Mouse (Mus musculus): ENCODE results near the gene F2rl1.
"Not testable (repeated sequence)": the region's sequence is repeated elsewhere in the genome, so short reads cannot be mapped to it uniquely, and the experiment has no call there.

Gene F2rl1

DNA sequence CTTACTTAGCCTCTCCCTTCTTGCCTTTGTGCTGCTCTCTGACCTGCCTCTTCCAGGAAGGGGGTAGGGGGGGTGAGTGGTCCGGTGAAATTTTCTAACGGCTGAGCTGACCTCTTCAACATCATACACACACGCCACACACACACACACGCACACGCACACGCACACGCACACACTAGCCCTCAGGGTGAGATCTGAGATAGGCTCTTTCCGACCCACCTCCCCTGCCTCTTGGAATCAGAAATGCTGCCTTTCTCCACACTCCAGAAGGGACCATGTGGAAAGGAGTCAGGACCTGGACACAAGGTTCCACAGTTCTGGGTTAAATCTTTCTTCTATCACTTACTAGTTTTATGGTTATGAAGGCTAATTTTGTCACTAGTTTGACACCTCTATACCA is 8.6 kb upstream of the F2rl1 start:
- DNase-seq (ENCODE audit: low read depth, low spot score), result no peak

DNA sequence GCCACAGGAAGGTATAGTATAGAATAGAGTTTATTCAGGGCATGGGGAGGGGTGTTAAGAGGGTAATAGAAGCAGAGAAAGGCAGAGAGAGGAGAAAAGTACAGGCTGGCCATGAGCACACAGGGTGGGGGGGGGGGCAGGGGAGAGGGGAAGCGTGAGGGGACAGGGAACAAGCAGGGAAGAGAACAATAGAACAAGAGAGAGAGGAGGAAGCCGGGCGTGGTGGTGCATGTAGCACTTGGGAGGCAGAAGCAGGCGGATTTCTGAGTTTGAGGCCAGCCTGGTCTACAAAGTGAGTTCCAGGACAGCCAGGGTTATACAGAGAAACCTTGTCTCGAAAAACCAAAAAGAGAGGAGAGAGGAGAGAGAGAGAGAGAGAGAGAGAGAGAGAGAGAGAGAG is 8.1 kb upstream of the F2rl1 start:
- DNase-seq (ENCODE audit: low read depth, low spot score), result not testable (repeated sequence)

DNA sequence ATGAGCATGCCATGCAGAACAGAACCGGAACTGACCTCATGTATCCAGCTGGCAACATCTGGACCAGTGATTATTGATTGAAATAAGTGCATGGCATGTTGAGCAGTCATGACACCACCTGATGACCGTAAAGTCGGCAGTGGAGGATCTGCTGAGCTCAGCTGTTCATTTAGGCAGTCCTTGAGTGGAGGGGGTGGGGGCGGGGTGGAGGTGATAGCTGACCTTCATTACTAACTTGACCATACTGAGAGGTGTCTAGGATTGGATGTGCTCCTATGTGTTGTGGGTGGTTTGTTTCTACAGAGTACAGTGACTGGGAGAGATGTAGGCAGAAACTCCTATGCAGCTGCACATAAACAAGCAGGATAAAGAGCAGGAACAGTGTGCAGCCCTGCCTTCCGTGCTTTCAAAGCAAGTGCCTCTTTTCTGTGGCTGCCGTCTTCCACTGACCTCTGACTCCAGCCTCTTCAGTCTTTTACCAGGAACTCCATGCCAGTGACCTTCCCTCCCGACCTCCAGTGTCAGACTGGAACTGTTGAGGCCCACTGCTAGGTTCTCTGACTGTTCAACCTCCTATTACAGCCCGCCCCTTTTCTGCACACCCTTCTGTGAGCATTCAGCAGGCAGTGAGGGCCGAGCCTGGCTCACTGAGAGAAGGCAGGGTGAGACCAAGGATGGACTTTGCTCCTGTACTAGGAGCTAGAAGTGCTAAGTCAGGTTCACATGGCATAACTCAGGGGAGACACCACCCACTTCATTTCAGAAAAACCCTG is 6.4 kb upstream of the F2rl1 start:
- no peak for DNase-seq (ENCODE audit: low read depth, low spot score)

DNA sequence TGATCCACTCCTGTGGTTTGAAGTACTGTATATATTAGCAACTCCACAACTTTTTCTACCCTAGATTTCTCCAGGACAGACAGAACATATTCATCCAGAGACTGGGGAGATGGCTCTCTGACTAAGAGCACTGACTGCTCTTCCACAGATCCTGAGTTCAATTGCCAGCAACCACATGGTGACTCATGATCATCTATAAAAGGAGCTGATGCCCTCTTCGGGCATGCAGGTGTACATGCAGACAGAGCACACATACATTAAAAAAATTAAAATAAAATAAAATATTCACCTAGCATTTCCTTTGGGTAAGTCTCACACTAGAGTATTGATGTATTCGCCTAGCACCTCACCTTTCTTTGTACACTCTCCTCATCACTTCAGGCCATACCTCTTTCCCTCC is 4.2 kb upstream of the F2rl1 start:
- peak; percentile 19 for DNase-seq (ENCODE audit: low read depth, low spot score)

DNA sequence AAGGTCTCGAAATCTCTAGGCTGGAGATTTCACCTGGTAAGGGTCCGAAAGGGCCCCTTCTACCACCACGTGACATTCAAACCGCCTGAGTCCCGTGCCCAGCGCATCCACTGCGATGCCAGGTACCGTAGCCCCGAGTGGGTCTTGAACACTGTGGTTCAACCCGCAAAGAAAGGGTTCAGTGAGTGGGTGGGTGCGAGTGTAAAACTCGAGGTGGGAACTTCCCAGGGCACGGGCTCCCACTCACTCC is 678 bp downstream of the F2rl1 start:
- no peak for DNase-seq (ENCODE audit: low read depth, low spot score)

DNA sequence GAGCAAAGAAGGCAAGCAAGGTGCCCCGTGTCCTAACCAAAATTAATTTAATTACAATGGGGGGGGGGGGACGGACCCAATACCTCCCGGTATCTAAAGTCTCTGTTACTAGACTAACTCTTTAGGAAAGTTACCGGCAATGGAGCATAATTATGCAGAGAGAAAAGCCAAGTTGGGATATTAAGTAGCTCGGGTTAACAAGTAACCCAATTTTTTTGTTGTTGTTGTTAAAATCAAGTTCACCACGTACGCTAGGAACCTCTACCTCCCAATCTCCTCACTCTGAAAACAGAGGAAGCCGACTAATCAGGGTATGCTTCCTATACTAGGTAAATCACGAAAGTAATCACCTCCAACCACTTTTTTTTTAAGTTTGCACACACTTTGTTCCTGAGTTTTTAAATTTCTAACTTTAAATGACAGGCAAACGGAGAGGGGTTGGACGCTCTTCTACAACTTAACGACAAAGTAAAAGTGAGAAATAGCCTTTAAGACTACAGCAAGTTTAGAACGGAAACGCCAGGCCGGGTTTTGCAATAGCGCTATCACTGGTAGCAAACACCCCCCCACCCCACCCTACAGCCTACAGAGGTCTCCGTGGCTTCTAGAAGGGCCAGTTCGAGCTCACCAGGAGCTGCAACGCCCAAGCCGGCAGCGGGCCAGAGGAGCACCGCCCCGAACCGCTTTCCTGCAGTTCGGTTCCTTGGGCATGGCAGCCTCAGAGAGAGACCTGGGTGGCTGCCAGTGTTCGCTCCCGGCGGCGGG is 1.2 kb downstream of the F2rl1 start:
- DNase-seq (ENCODE audit: low read depth, low spot score), result peak; percentile 59

DNA sequence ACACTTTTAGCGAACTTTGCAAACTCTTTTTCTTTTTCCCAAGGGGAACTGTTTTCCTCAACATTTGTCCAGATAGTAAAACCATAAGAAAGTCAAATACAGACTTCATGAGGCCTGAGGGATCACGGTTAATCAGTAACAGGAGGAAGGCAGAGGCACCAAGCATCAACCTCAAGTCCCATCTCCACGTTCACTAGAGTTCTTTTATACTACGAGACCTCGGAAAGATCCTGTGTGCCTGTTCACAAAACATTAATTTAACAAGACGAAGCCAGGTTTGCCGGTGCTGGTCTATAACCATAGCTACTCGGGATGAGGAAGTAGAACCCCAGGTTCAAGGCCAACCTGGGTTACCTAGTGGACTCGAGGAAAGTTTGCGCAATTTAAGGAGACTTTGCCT is 2.9 kb downstream of the F2rl1 start:
- no peak for DNase-seq (ENCODE audit: low read depth, low spot score)

DNA sequence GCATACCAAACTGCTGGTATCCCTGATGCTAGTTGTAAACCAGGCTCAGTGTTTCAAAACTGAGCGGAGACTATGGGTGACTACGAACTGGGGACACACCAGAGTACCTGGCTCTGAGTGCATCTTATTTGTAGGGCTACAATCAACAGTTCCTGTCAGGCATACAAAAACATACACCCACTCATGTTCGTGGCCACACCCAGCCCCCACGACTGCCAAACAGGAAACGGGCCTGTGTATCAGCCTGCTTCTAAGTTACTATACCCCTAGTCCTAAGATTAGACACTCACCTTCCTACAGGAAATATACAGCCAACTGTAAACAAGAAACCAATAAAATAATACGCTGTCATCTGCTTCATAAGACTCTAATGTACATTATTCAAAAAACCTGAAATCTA is 4.0 kb downstream of the F2rl1 start:
- DNase-seq (ENCODE audit: low read depth, low spot score), result peak; percentile 75

DNA sequence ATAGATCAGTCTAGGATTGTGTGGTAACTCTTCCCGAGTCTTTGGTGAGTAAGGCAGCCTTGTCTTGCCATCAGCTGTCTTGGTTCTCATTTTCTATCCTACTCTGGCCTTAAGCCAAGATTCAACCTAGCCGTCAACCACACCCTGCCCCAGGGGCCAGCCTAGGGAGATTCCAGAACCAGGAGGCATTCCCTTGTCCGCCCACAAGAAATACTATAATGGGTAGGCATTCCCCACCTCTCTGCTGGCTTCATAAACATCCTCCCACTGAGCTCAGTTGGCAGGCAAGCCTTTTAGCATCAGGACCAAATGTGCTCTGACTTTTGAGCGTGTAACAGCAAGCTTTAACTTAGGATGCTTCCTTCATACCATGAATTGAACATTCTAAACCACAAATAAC is 10.3 kb downstream of the F2rl1 start:
- no peak for DNase-seq (ENCODE audit: low read depth, low spot score)

DNA sequence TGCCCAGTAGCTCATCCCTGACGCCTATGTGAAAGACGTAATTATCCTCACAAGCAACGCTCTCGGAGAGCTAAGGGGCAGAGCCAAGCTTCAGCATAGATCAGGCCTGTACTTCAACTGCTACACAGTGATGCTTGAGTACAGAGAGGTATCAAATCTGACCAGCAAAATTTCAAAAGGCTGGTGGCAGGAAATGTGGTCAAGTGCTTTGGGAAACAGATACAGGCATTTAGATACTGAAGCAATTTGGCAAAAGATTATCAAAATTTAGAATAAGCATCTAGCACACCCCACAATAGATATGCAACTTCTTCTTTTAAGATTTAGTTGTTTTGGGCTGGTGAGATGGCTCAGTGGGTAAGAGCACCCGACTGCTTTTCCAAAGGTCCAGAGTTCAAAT is 15.0 kb downstream of the F2rl1 start:
- no peak for DNase-seq (ENCODE audit: low read depth, low spot score)

DNA sequence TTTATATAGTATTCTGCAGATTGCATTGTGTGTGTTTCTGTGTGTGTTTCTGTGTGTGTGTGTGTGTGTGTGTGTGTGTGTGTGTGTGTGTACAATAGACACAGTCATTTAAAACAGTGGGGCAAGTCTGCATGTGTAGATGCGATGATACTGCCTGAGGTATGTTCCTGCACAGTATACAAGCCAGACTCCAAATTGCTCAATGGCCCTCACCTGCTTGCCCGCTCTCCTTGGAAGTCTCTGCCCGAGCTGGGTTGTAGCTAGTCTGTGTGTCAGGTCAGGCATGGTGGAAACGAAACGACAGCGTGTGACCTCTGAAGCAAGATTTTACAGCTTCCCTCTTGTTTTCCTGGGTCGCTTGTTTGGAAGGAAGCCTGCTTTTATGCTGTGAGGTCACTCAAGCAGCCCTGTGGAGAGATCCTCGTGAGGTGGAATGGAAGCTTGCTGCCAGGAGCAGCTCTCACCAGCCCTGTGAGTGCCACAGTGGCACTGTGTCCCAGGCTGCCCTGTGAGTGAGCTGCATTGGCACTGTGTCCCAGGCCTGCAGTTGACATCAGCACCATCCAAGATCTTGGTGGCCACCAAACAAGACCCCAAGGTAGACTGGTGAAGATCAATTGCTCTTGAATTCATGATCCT is 21.6 kb downstream of the F2rl1 start:
- no peak for DNase-seq (ENCODE audit: low read depth, low spot score)

DNA sequence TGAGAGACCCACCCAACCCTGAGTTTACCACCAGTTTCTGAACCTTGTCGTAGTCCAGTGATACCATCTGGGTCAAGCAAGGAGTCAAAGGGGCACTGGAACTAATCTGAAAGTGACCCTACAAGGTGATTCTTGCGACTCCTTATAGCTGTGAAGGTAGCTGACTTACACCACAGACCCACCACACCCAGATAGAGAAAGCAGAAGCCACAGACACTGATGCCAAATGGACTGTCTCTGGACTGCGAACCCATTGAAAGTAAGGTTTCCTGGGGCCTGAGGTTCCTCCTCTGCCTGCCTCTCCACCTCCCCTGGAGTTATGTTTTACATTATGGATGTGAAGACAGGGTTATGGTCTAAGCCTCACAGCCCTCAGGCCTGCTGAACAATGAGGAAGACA is 28.4 kb downstream of the F2rl1 start:
- no peak for DNase-seq (ENCODE audit: low read depth, low spot score)

DNA sequence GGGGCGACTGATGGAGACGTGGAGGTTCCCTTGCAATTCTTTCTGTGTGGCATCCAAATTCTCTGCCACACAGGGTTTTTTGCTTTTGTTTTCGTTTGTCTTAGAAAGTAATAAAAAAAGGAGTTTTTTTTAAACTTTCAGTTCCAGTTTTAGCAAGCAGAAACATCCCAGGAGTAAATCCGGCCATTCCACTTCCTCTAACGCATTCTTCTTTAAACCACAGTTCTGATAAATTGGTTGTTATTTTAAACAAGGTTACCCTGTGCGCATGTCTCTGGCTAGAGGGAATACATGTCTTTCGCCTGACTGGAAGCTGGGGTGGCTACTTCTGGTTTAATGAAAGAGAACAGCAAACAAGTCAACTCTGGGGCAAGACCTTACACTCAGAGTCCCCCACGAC is 30.2 kb downstream of the F2rl1 start:
- no peak for DNase-seq (ENCODE audit: low read depth, low spot score)

DNA sequence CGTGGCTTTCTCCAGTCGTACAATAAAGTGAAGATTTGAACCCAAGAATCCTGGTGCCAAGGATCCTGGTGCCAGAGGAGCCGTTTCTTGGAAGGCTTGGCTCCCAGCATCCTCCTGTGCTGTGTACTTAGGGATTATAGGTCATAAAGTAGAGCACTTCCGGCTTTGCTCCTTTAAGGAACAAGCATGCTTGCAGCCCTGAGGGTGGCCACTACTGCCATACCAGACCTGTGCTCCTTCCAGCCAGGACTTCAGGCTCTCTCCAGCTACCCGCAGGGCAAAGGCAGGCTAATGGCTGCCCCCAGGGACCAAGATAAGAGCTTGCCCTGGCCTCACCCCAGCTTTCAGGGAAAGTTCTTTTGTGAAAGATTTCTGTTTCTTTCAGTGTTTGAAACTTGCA is 31.7 kb downstream of the F2rl1 start:
- DNase-seq (ENCODE audit: low read depth, low spot score), result no peak

DNA sequence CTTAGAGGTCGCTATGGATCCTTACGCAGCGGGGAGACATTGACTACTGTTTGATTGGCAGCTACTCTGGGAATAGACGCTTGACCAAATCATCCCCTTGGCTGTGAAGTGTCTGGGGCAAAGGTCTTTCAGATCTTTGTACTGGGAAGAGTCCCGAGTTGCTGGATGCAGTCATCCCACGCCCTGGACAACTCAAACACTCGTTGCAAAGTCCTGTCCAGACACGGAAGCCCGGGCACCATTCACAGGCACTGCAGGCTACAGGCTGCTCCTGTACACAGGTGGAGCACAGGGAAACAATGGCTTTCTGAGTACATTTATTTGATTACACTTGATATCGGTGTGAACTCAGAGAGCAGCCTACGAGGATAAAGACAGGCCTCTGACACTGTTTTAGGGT is 33.7 kb downstream of the F2rl1 start:
- no peak for DNase-seq (ENCODE audit: low read depth, low spot score)

DNA sequence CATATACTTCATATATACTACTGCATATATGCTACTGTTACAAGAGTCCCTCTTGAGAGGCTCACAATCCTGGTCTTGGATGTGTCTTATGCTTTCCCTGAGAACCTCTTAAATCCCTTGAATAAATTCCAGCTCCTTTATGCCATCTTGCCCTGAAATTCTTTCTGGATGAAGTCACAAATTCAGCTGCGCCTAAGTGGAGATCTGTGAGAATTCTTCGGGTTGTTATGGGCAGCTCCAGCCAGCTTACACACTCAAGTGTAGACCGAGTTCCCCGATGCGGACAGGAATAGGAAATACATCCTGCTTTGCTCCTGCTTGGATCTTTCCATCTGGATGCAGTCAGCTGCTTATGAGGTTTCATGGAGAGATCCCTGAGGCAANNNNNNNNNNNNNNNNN is 40.4 kb downstream of the F2rl1 start:
- DNase-seq (ENCODE audit: low read depth, low spot score), result no peak

DNA sequence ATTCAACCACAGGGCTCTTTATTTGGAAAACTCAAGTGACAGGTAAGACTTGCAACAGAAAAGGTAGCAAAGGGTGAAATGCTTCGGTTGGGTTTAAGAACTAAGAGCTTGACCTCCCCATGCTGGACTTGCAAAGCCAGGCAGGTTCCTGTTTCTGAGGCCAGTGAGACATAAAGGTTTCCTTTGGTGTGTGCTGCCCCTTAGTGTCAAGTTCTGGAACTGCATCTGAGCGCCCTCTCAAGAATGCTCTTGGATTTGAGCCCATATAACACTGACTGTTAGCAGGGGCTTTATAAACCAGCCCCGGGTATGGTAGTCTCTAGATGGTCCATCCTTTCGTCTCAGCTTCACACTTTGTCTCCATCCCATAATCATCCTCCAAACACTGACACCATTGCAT is 43.6 kb downstream of the F2rl1 start:
- DNase-seq (ENCODE audit: low read depth, low spot score), result peak; percentile 77

DNA sequence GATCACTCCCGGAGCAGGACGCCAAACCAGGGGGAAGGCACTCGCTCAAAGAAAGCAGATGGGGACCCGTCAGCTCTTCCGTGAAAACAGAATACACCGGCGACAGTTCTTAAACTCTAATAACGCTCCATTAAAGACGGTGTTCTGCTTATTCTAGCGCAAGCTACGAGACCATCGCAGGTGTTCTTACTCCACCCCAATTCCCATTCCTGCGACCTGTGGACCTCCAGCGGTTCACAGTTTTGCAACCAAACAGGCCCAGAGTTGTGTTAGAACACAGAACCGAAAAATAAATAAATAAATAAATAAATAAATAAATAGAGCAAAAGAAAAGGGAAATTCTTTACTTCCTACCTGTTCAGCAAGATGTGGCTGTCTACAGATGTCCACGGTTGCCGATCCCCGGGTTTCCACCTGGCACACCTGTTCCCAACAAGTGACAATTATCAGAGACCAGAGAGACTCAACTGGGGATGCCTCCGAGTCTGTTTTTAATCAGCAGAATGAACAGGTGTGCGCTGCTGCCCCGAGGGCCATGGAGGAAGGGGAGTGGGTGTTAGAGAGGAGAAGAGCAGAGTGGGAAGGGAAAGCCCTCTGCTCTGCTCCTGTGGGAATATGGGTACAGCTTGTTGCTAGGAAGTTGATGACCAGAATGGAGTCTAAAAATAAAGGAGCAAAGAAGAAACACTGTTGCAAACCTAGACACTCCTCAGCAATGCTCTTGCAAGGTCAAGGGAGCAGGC is 46.2 kb downstream of the F2rl1 start, which contains the start of gene S100z:
Gene S100z (minus strand): TSS at position 51 of the 743 bp plus-strand sequence.
- DNase-seq (ENCODE audit: low read depth, low spot score), result no peak

DNA sequence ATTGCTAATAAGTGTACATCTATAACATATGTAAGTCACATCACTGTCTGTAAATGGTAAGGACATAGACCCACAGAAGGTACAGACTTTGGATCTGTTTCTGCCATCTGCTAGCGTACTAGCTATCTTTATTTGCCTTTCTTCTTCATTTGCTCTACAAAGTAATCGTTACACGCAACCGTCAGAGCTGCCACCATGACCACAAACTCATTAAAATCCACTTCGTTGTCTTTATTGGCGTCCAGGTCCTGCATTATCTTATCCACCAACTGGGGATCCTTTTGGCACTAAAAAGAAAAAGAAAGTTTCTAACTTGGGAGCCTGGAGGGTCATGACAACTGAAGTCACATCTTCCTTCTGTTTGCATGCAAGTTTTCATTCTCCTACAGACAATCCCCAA is 47.9 kb downstream of the F2rl1 start:
- no peak for DNase-seq (ENCODE audit: low read depth, low spot score)

DNA sequence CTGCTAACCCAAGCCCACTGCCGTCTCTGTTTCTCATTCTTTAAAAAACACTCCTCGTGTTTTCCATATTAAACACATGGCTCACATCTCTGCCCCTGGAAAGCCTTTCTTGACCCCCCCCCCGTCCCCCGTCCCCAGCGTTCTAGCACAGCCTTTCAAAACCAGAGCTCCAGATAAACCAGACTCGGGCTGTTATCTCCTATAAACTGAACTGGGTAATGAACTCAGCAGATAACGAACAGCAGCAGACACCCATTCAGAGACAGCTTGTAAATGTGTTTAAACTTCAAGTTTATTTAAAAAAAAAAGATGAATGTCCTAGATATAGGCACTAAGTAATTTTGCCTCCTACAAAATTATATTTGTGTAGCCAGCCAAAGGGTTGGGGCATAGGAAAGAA is 49.9 kb downstream of the F2rl1 start:
- DNase-seq (ENCODE audit: low read depth, low spot score), result no peak

DNA sequence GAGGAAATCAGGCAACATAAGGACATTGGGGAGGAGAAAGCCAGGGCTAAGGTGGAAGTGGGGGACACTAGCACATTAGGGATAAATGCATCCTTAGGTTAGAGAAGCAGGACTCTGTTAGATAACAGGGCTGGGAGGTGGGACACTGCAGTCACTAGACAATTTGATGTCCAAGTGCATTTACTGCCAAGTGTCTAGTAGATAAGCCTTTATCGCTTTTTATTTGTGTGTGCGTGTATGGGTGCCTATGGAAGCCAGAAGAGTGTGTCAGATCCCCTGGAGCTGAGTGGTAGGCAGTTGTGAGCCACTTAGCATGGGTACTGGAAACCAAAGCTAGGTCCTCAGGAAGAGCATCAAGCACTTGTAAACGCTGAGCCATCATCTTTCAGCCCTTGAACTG is 50.7 kb downstream of the F2rl1 start:
- no peak for DNase-seq (ENCODE audit: low read depth, low spot score)

DNA sequence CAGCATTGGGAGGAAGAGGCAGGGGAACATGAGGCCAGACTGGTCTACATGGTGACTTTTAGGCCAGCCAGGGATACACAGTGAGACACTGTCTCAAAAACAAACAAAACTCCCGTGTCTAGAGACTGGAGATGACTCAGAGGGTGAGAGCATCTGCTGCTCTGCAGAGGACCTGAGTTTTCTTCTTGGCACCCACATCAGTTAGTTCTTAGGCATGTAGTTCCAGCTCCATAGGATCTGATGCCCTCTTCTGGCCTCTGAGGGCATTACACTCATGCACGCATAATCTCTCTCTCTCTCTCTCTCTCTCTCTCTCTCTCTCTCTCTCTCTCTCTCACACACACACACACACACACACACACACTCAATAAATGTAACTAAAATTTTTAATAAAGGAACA is 54.1 kb downstream of the F2rl1 start:
- DNase-seq (ENCODE audit: low read depth, low spot score), result peak; percentile 32

Measured in CD4-positive, CD25-positive, alpha-beta regulatory T cell, adult 2 months (primary cell).